Mouse (Mus musculus): ENCODE results near the gene Fez2. TPM values are rescaled to one million over a fixed set of nuclear protein-coding genes. Genes with fewer than 3 reads are reported as not detected.

Fez2 gene
- polyA plus RNA-seq, 1 experiment from 2014 or later = 17.3 TPM

DNA sequence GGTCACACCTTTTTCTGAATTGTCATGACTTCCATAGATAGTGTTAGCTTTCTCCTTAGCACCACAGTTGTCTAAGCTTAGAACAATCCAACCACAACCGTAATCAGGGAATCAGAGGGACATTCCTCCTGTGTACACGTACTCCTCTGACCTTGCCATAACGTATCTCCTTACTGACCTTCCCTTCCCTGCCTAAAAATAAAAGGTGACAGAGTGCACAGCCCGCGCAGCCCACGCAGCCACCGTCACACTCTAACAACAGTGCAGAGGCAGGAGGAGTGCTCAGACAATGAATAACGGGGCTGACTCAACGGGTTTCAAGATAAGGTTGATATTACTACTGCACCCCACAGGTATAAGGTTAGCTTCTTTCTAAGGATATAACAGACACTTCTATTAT, 14.1 kb downstream of the Fez2 start:
- H3K9ac ChIP-seq (replicated peaks) = no peak overlapping the region
- no peak overlapping the region for H3K4me3 ChIP-seq (ENCODE audit: low read depth, low read length)
- no peak overlapping the region for H3K4me2 ChIP-seq (ENCODE audit: low read depth, low read length)
- no peak for TF ChIP-seq CTCF (IDR thresholded peaks at IDR 0.05; ENCODE audit: low read depth)
- H3K36me3 ChIP-seq (replicated peaks; ENCODE audit: insufficient read depth, low read length) = peaks cover 10% of the 10 kb centered on the region; the same call in 1 of the 2 replicates
- ATAC-seq = no peak
- no peak overlapping the region for H3K27ac ChIP-seq (ENCODE audit: low read depth)
- WGBS (ENCODE audit: insufficient replicate concordance) = 77% methylated on average over 9 of the region's 9 CpGs
- no peak for DNase-seq
- H3K27me3 ChIP-seq (ENCODE audit: insufficient read depth, low read length) = no peaks in the 10 kb centered on the region
- H3K4me1 ChIP-seq (ENCODE audit: insufficient read depth) = peaks cover 21% of the 10 kb centered on the region
- no peaks in the 10 kb centered on the region for H3K9me3 ChIP-seq (ENCODE audit: low read length)

DNA sequence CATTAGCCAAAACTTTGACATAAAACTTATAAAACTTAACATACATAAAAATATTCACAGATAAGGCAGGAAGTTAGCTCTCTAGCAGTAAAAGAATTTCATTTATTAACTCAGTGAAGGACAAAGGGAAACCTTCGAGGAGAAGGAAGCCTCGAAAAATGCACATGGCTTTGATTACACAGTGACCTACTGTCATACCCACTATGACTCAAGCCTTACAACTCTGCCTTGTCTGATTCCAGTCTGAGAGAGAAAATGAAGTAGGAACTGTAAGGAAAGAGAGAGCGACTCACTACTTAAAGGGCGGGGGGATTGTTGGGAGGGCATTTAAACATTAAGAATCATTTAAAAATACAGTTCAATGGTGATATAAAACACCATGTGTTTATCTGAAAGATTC, 14.7 kb downstream of the Fez2 start:
- Histone ChIP-seq H3K9me3 (ENCODE audit: low read length) (no peaks in the 10 kb centered on the region), H3K4me1 (ENCODE audit: insufficient read depth) (peaks cover 21% of the 10 kb centered on the region), H3K27ac (ENCODE audit: low read depth) (no peak overlapping the region), H3K4me2 (ENCODE audit: low read depth, low read length) (no peak overlapping the region), H3K27me3 (ENCODE audit: insufficient read depth, low read length) (no peaks in the 10 kb centered on the region), H3K4me3 (ENCODE audit: low read depth, low read length) (no peak overlapping the region), H3K9ac (replicated peaks) (no peak overlapping the region), H3K36me3 (replicated peaks; ENCODE audit: insufficient read depth, low read length) (peaks cover 11% of the 10 kb centered on the region; the same call in 1 of the 2 replicates)
- WGBS (ENCODE audit: insufficient replicate concordance) = 67% methylated on average over 4 of the region's 4 CpGs
- ATAC-seq = no peak
- TF ChIP-seq CTCF (IDR thresholded peaks at IDR 0.05; ENCODE audit: low read depth) (no peak), EP300 (IDR thresholded peaks at IDR 0.05; ENCODE audit: low read depth) (no peak)
- no peak for DNase-seq

DNA sequence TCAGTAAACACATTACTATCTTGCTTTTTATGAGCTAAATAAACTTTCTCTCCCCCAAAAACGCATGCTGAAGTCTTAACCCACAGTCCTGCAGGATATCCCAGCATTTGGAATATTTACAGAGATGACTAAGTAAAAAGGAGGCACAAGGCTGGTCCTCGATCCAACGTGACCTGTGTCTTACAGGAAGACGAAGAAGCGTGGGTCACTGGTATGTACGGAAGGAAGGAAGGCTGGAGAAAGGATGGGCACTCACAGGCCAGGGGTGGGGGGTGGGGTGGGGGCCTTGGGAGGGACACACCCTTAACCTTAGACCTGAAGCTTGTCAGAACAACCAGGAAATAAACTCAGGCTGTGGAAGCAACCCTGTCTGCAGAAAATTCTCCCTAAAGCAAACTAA, 15.8 kb downstream of the Fez2 start:
- Histone ChIP-seq H3K27me3 (ENCODE audit: insufficient read depth, low read length) (no peaks in the 10 kb centered on the region), H3K4me1 (ENCODE audit: insufficient read depth) (peaks cover 21% of the 10 kb centered on the region), H3K36me3 (replicated peaks; ENCODE audit: insufficient read depth, low read length) (peaks cover 11% of the 10 kb centered on the region; the same call in 1 of the 2 replicates), H3K9me3 (ENCODE audit: low read length) (no peaks in the 10 kb centered on the region), H3K4me2 (ENCODE audit: low read depth, low read length) (no peak overlapping the region), H3K4me3 (ENCODE audit: low read depth, low read length) (no peak overlapping the region), H3K9ac (replicated peaks) (no peak overlapping the region), H3K27ac (ENCODE audit: low read depth) (peak overlapping the region; percentile 69; the same call in 1 of the 2 replicates)
- DNase-seq (no peak), ATAC-seq (no peak)
- no peak for TF ChIP-seq CTCF (IDR thresholded peaks at IDR 0.05; ENCODE audit: low read depth)
- TF ChIP-seq EP300 (IDR thresholded peaks at IDR 0.05; ENCODE audit: low read depth) = no peak
- 70% methylated on average over 6 of the region's 6 CpGs for WGBS (ENCODE audit: insufficient replicate concordance)

DNA sequence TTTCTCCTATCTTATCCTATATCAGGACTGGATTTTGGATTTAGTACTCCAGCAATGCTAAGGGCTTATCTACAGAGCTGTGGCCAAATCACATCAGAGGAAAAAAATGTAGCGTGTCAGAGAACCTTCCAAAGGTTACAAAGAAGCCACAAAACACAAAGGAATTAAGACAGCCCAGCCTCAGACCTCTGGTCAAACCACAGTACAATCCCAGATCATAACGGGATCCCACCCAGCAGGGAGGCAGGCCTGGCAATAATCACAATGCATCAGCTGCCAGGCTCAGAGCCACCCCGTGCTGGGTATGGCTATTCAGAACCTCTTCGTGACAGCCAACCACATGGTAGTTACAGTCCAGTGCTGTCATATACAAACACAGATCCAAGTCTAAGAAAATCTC, 16.2 kb downstream of the Fez2 start:
- Histone ChIP-seq H3K4me3 (ENCODE audit: low read depth, low read length) (no peak overlapping the region), H3K4me1 (ENCODE audit: insufficient read depth) (peaks cover 17% of the 10 kb centered on the region), H3K36me3 (replicated peaks; ENCODE audit: insufficient read depth, low read length) (peaks cover 13% of the 10 kb centered on the region; the same call in 1 of the 2 replicates), H3K27me3 (ENCODE audit: insufficient read depth, low read length) (no peaks in the 10 kb centered on the region), H3K9ac (replicated peaks) (no peak overlapping the region), H3K27ac (ENCODE audit: low read depth) (peak overlapping the region; percentile 69), H3K9me3 (ENCODE audit: low read length) (no peaks in the 10 kb centered on the region), H3K4me2 (ENCODE audit: low read depth, low read length) (no peak overlapping the region)
- DNase-seq (no peak), ATAC-seq (peak; percentile 36)
- 63% methylated on average over 4 of the region's 4 CpGs for WGBS (ENCODE audit: insufficient replicate concordance)
- TF ChIP-seq EP300 (IDR thresholded peaks at IDR 0.05; ENCODE audit: low read depth) (no peak), CTCF (IDR thresholded peaks at IDR 0.05; ENCODE audit: low read depth) (no peak)

DNA sequence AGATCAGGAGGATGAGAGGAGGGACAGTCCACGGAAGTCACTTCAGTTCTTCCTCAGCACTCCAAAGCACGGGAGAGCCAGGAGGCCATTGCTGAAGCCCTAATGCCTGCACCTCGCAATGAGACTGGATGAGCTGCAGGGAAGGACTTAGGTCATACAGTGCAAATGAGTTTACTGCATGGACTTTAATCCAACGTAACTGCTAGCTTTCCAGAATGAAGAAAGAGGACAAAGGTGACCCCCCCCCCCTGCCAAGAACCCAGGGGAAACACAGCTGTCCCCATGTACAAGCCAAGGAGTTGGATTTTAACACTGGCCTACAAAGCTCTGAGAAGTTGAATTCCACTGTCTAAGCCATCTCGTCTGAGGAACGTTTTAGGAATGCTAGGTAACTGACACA, 16.6 kb downstream of the Fez2 start:
- Histone ChIP-seq H3K4me2 (ENCODE audit: low read depth, low read length) (no peak overlapping the region), H3K9ac (replicated peaks) (no peak overlapping the region), H3K27me3 (ENCODE audit: insufficient read depth, low read length) (no peaks in the 10 kb centered on the region), H3K4me1 (ENCODE audit: insufficient read depth) (peaks cover 17% of the 10 kb centered on the region), H3K36me3 (replicated peaks; ENCODE audit: insufficient read depth, low read length) (peaks cover 14% of the 10 kb centered on the region; the same call in 1 of the 2 replicates), H3K9me3 (ENCODE audit: low read length) (no peaks in the 10 kb centered on the region), H3K27ac (ENCODE audit: low read depth) (peak overlapping the region; percentile 69), H3K4me3 (ENCODE audit: low read depth, low read length) (no peak overlapping the region)
- no peak for TF ChIP-seq CTCF (IDR thresholded peaks at IDR 0.05; ENCODE audit: low read depth)
- TF ChIP-seq EP300 (IDR thresholded peaks at IDR 0.05; ENCODE audit: low read depth) = peak; percentile 59; the same call in 1 of the 2 replicates
- DNase-seq (peak; percentile 48), ATAC-seq (peak; percentile 83)
- WGBS (ENCODE audit: insufficient replicate concordance) = 59% methylated on average over 6 of the region's 6 CpGs

DNA sequence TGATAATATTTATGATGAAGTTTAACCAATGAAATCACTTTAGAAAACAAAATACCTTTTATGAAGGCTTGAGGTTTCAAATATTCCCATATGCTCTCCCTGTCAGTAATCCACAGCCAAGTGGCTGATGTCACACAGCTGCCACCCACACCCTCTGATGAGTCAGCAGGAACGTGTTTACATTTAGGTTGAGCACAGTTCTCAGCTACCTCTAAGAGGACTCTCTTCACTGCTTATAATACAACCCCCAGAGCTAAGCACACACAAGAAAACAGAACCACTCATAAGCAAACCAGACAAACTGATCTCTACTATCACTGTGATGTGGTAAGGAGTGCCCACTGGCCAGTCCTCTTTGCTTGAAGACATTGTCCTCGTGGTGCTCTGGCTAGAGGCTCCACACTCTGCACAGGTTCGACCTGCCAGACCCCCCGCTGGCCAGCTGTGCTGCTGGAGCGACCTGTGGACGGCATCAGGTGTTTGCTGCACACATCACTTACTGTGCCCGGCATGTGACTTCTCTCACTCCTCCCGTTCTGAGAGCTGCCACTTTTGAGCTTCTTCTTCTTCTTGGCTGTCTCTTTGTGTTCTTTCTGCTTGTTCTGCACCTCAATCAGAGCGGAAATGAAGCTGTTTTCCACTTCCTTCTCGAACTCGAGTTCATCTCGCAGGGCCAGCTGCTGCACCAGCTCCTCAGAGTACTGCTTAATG, 17.7 kb downstream of the Fez2 start:
- Histone ChIP-seq H3K9ac (replicated peaks) (no peak overlapping the region), H3K4me3 (ENCODE audit: low read depth, low read length) (no peak overlapping the region), H3K27me3 (ENCODE audit: insufficient read depth, low read length) (no peaks in the 10 kb centered on the region), H3K36me3 (replicated peaks; ENCODE audit: insufficient read depth, low read length) (peaks cover 14% of the 10 kb centered on the region; the same call in 1 of the 2 replicates), H3K4me2 (ENCODE audit: low read depth, low read length) (no peak overlapping the region), H3K9me3 (ENCODE audit: low read length) (no peaks in the 10 kb centered on the region), H3K27ac (ENCODE audit: low read depth) (peak overlapping the region; percentile 69), H3K4me1 (ENCODE audit: insufficient read depth) (peaks cover 14% of the 10 kb centered on the region)
- DNase-seq (peak; percentile 40), ATAC-seq (peak; percentile 88)
- no peak for TF ChIP-seq CTCF (IDR thresholded peaks at IDR 0.05; ENCODE audit: low read depth)
- peak; percentile 51; the same call in 1 of the 2 replicates for TF ChIP-seq EP300 (IDR thresholded peaks at IDR 0.05; ENCODE audit: low read depth)
- WGBS (ENCODE audit: insufficient replicate concordance) = 63% methylated on average over 12 of the region's 12 CpGs

Measured in liver, postnatal 0 days (tissue).